Mouse (Mus musculus): ENCODE results near the gene Mthfsd.

DNA sequence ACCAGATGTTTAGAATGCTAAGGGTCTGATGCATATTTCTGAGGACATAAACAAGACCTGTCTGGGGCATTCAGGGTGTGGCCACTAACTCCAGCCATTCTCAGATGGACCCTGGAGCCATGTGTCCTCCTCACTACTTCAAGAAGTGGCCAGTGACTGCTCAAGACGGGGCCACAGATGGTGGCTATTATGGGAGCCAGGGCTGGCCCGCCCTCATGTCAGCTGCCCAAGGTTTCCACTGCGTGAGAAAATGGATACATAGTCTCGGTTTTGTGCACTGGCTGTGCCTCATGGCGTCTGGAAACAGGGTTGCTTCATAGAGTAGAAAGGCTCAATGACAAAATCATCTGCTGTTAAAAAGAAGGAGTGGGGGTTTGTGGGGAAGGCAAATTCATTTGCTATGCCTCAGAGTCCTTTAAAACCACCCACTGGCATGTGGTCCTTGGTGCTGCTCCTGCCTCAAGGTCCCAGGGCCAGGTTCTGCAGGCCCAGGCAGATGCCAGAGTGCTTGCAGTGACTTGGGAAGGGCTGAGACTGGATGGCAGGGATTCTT, 24.8 kb upstream of the Mthfsd start:
- no peak for TF ChIP-seq USF1 (IDR thresholded peaks at IDR 0.05; ENCODE audit: low read depth, low read length)
- TF ChIP-seq CTCF (IDR thresholded peaks at IDR 0.05 in 2 of 3, conservative IDR thresholded peaks at IDR 0.05 in 1 of 3; ENCODE audit: control insufficient read depth in 1 of 3, insufficient read depth in 1 of 3, low read depth in 2 of 3, low read length in 3 of 3, poor library complexity in 1 of 3, severe bottlenecking in 1 of 3): no peak
- no peak for TF ChIP-seq JUND (IDR thresholded peaks at IDR 0.05; ENCODE audit: low read depth, low read length)
- TF ChIP-seq POLR2A (IDR thresholded peaks at IDR 0.05; ENCODE audit: control insufficient read depth in 1 of 2, insufficient read depth in 1 of 2, low read depth in 1 of 2, low read length in 2 of 2, poor library complexity in 1 of 2): no peak
- TF ChIP-seq MAFK (IDR thresholded peaks at IDR 0.05; ENCODE audit: borderline replicate concordance, low read depth, low read length): no peak

Data from MEL (cell line).